Mouse (Mus musculus) small intestine, adult 2 months (tissue): ENCODE results near the gene Gm10203. TPM values are rescaled to one million over a fixed set of nuclear protein-coding genes. Genes with fewer than 3 reads are reported as not detected.

ENCODE experiments used
- H3K27ac ChIP-seq: fragments of 200-500 bp; 2 replicates; pipeline ENCODE4 v1.5.1; 2012; ENCODE audit warnings: low read depth, low read length, control low read depth, inconsistent platforms; ENCODE audit not compliant: insufficient read depth
- H3K27me3 ChIP-seq: fragments of 200-500 bp; 2 replicates; pipeline ENCODE4 v1.6.1; 2012; ENCODE audit warnings: mild to moderate bottlenecking, moderate library complexity, low read length, inconsistent platforms; ENCODE audit not compliant: control insufficient read depth, insufficient read depth
- H3K36me3 ChIP-seq: fragments of 200-500 bp; 2 replicates; pipeline ENCODE4 v1.6.1; 2012; ENCODE audit warnings: mild to moderate bottlenecking, low read length, control low read depth, inconsistent platforms; ENCODE audit not compliant: control insufficient read depth, insufficient read depth
- H3K4me1 ChIP-seq: fragments of 200-500 bp; 2 replicates; pipeline ENCODE4 v1.6.1; 2012; ENCODE audit warnings: low read length, inconsistent platforms, mixed read lengths; ENCODE audit not compliant: control insufficient read depth, insufficient read depth, insufficient read length
- H3K4me3 ChIP-seq: fragments of 200-500 bp; 2 replicates; pipeline ENCODE4 v1.5.1; 2012; ENCODE audit warnings: low read depth, mild to moderate bottlenecking, control low read depth, inconsistent platforms, low read length, moderate library complexity
- CTCF ChIP-seq: fragments of 200-500 bp; IDR thresholded peaks from 2 replicates; pipeline ENCODE4 v1.5.1; 2012; ENCODE audit warnings: low read depth, mild to moderate bottlenecking, control low read depth, inconsistent platforms, low read length, moderate library complexity, mixed read lengths; ENCODE audit not compliant: insufficient replicate concordance, insufficient read length; ENCODE audit errors: extremely low read depth
- POLR2A ChIP-seq: fragments of 200-500 bp; IDR thresholded peaks from 2 replicates; pipeline ENCODE4 v1.6.1; 2012; ENCODE audit warnings: low read depth, mild to moderate bottlenecking, control low read depth, inconsistent platforms, low read length, moderate library complexity
- WGBS: fragments of 180-500 bp; shearing (Covaris S2); methylation state at CpG from one replicate; pipeline ENCODE4 v1.1.7; 2018; 5-methylcytosine and 5-hydroxymethylcytosine counted together
- polyA plus RNA-seq: library from polyadenylated mRNA; depleted of rRNA; stranded (reverse); fragments of >200 nt; gene quantifications from 2 replicates; pipeline ENCODE4 v1.2.3, GENCODE M21; 2012

Gene Gm10203
- polyA plus RNA-seq, 1 experiment, result not detected

- 18% methylated on average over 5 of the region's 5 CpGs for WGBS
- peaks cover 7% of the 10 kb centered on the region; the same call in 1 of the 2 replicates for H3K4me1 ChIP-seq
- TF ChIP-seq CTCF, result no peak
- no peak for TF ChIP-seq POLR2A
- no peak overlapping the region for H3K4me3 ChIP-seq
- no peaks in the 10 kb centered on the region for H3K27me3 ChIP-seq
- peak overlapping the region; percentile 24; the same call in 1 of the 2 replicates for H3K27ac ChIP-seq
- no peaks in the 10 kb centered on the region for H3K36me3 ChIP-seq
Observed at GRCm38 (mm10) chr6:149132311-149133077, 2.5 kb downstream of the Gm10203 start.

GRCm38 (mm10) chr6:149134391-149135150 lies 4.6 kb downstream of the Gm10203 start:
- H3K4me3 ChIP-seq, result no peak overlapping the region
- peak overlapping the region; percentile 91 for H3K27ac ChIP-seq
- H3K4me1 ChIP-seq, result peaks cover 7% of the 10 kb centered on the region; the same call in 1 of the 2 replicates
- 23% methylated on average over 5 of the region's 5 CpGs for WGBS
- H3K27me3 ChIP-seq, result no peaks in the 10 kb centered on the region
- TF ChIP-seq CTCF (no peak), POLR2A (no peak)
- H3K36me3 ChIP-seq, result no peaks in the 10 kb centered on the region

- Histone ChIP-seq H3K27ac (peak overlapping the region; percentile 42), H3K4me1 (peaks cover 7% of the 10 kb centered on the region; the same call in 1 of the 2 replicates)
Observed at GRCm38 (mm10) chr6:149135631-149136030, 5.7 kb downstream of the Gm10203 start.

GRCm38 (mm10) chr6:149137936-149138335 lies 8.0 kb downstream of the Gm10203 start:
- peak overlapping the region; percentile 84 for H3K27ac ChIP-seq
- no peaks in the 10 kb centered on the region for H3K36me3 ChIP-seq
- no peak overlapping the region for H3K4me3 ChIP-seq
- 20% methylated on average over 2 of the region's 2 CpGs for WGBS
- H3K4me1 ChIP-seq, result peaks cover 7% of the 10 kb centered on the region; the same call in 1 of the 2 replicates
- no peak for TF ChIP-seq CTCF
- TF ChIP-seq POLR2A, result no peak
- no peaks in the 10 kb centered on the region for H3K27me3 ChIP-seq

More at GRCm38 (mm10) chr6:149135631-149136030, 5.7 kb downstream of the Gm10203 start:
- WGBS, result 61% methylated on average over 6 of the region's 6 CpGs
- H3K36me3 ChIP-seq, result no peaks in the 10 kb centered on the region
- no peaks in the 10 kb centered on the region for H3K27me3 ChIP-seq
- no peak for TF ChIP-seq POLR2A
- TF ChIP-seq CTCF, result no peak
- no peak overlapping the region for H3K4me3 ChIP-seq

GRCm38 (mm10) chr6:149139011-149139410 lies 9.0 kb downstream of the Gm10203 start:
- Histone ChIP-seq H3K4me1 (peaks cover 7% of the 10 kb centered on the region; the same call in 1 of the 2 replicates), H3K27me3 (no peaks in the 10 kb centered on the region), H3K4me3 (no peak overlapping the region), H3K27ac (peak overlapping the region; percentile 80), H3K36me3 (peaks cover 1% of the 10 kb centered on the region)
- WGBS, result 92% methylated on average over 3 of the region's 3 CpGs
- TF ChIP-seq CTCF (no peak), POLR2A (no peak)

- H3K36me3 ChIP-seq, result peaks cover 6% of the 10 kb centered on the region
- peaks cover 7% of the 10 kb centered on the region; the same call in 1 of the 2 replicates for H3K4me1 ChIP-seq
- no peak within 1 kb of the TSS for H3K4me3 ChIP-seq
- H3K27ac ChIP-seq, result peak within 1 kb of the TSS; percentile 80
- H3K27me3 ChIP-seq, result no peaks in the 10 kb centered on the region
- TF ChIP-seq POLR2A (no peak), CTCF (no peak)
- 68% methylated on average over 1 of the region's 1 CpGs for WGBS
Observed at GRCm38 (mm10) chr6:149139471-149139870, 9.5 kb downstream of the Gm10203 start, which contains the start of gene Etfbkmt. Etfbkmt (plus strand) TSS chr6:149139849.
